Mouse (Mus musculus): Measurements from ENCODE around the gene A430078G23Rik. TPM values are rescaled to one million over a fixed set of nuclear protein-coding genes. Genes with fewer than 3 reads are reported as not detected.
A peak's percentile ranks its signal among the peaks of the same experiment; 100 is the strongest.
"Not testable (repeated sequence)": the region's sequence is repeated elsewhere in the genome, so short reads cannot be mapped to it uniquely, and the experiment has no call there.

Gene A430078G23Rik
- polyA plus RNA-seq, 1 experiment from 2014 or later, result not detected

- no peaks in the 10 kb centered on the region for H3K36me3 ChIP-seq (ENCODE audit: control insufficient read depth, insufficient read depth, low read length)
- WGBS, result 91% methylated on average over 2 of the region's 2 CpGs
- no peak overlapping the region for H3K27ac ChIP-seq (ENCODE audit: low read length)
- H3K4me3 ChIP-seq (ENCODE audit: low read depth, low read length), result no peak overlapping the region
- H3K9me3 ChIP-seq (replicated peaks; ENCODE audit: control insufficient read depth, low read length, poor library complexity, severe bottlenecking), result no peaks in the 10 kb centered on the region
- H3K9ac ChIP-seq (ENCODE audit: low read depth, low read length), result no peak overlapping the region
- H3K27me3 ChIP-seq (ENCODE audit: control insufficient read depth, insufficient read depth, low read depth, low read length), result no peaks in the 10 kb centered on the region
- no peak overlapping the region for H3K4me2 ChIP-seq (ENCODE audit: low read length)
- H3K4me1 ChIP-seq (ENCODE audit: control insufficient read depth, insufficient read depth, low read length), result no peaks in the 10 kb centered on the region
- no peak for ATAC-seq
Measured at GRCm38 (mm10) chr8:3324253-3324652, 29.0 kb upstream of the A430078G23Rik start.

GRCm38 (mm10) chr8:3327056-3327455 is 26.2 kb upstream of the A430078G23Rik start:
- Histone ChIP-seq H3K36me3 (ENCODE audit: control insufficient read depth, insufficient read depth, low read length) (no peaks in the 10 kb centered on the region), H3K4me3 (ENCODE audit: low read depth, low read length) (no peak overlapping the region), H3K4me2 (ENCODE audit: low read length) (no peak overlapping the region), H3K9ac (ENCODE audit: low read depth, low read length) (no peak overlapping the region), H3K4me1 (ENCODE audit: control insufficient read depth, insufficient read depth, low read length) (no peaks in the 10 kb centered on the region), H3K27ac (ENCODE audit: low read length) (no peak overlapping the region), H3K27me3 (ENCODE audit: control insufficient read depth, insufficient read depth, low read depth, low read length) (no peaks in the 10 kb centered on the region), H3K9me3 (replicated peaks; ENCODE audit: control insufficient read depth, low read length, poor library complexity, severe bottlenecking) (no peaks in the 10 kb centered on the region)
- no peak for ATAC-seq
- WGBS, result 81% methylated on average over 1 of the region's 1 CpGs

- H3K9ac ChIP-seq (ENCODE audit: low read depth, low read length), result no peak overlapping the region
- no peak overlapping the region for H3K4me2 ChIP-seq (ENCODE audit: low read length)
- no peaks in the 10 kb centered on the region for H3K9me3 ChIP-seq (replicated peaks; ENCODE audit: control insufficient read depth, low read length, poor library complexity, severe bottlenecking)
- no peak overlapping the region for H3K4me3 ChIP-seq (ENCODE audit: low read depth, low read length)
- 72% methylated on average over 8 of the region's 8 CpGs for WGBS
- H3K36me3 ChIP-seq (ENCODE audit: control insufficient read depth, insufficient read depth, low read length), result no peaks in the 10 kb centered on the region
- no peak overlapping the region for H3K27ac ChIP-seq (ENCODE audit: low read length)
- ATAC-seq, result no peak
- H3K4me1 ChIP-seq (ENCODE audit: control insufficient read depth, insufficient read depth, low read length), result no peaks in the 10 kb centered on the region
- H3K27me3 ChIP-seq (ENCODE audit: control insufficient read depth, insufficient read depth, low read depth, low read length), result no peaks in the 10 kb centered on the region
Measured at GRCm38 (mm10) chr8:3327538-3328245, 25.5 kb upstream of the A430078G23Rik start.

GRCm38 (mm10) chr8:3330662-3331061 is 22.6 kb upstream of the A430078G23Rik start:
- H3K36me3 ChIP-seq (ENCODE audit: control insufficient read depth, insufficient read depth, low read length), result no peaks in the 10 kb centered on the region
- H3K4me3 ChIP-seq (ENCODE audit: low read depth, low read length), result no peak overlapping the region
- H3K27ac ChIP-seq (ENCODE audit: low read length), result no peak overlapping the region
- ATAC-seq, result 0 out of 2 replicates have a peak, but pooled peaks have one; percentile 42
- H3K9ac ChIP-seq (ENCODE audit: low read depth, low read length), result no peak overlapping the region
- H3K4me1 ChIP-seq (ENCODE audit: control insufficient read depth, insufficient read depth, low read length), result no peaks in the 10 kb centered on the region
- WGBS, result 46% methylated on average over 6 of the region's 6 CpGs
- H3K27me3 ChIP-seq (ENCODE audit: control insufficient read depth, insufficient read depth, low read depth, low read length), result no peaks in the 10 kb centered on the region
- H3K9me3 ChIP-seq (replicated peaks; ENCODE audit: control insufficient read depth, low read length, poor library complexity, severe bottlenecking), result no peaks in the 10 kb centered on the region
- no peak overlapping the region for H3K4me2 ChIP-seq (ENCODE audit: low read length)

- Histone ChIP-seq H3K36me3 (ENCODE audit: control insufficient read depth, insufficient read depth, low read length) (no peaks in the 10 kb centered on the region), H3K9me3 (replicated peaks; ENCODE audit: control insufficient read depth, low read length, poor library complexity, severe bottlenecking) (no peaks in the 10 kb centered on the region), H3K27me3 (ENCODE audit: control insufficient read depth, insufficient read depth, low read depth, low read length) (no peaks in the 10 kb centered on the region), H3K9ac (ENCODE audit: low read depth, low read length) (no peak overlapping the region), H3K4me1 (ENCODE audit: control insufficient read depth, insufficient read depth, low read length) (no peaks in the 10 kb centered on the region), H3K4me2 (ENCODE audit: low read length) (no peak overlapping the region), H3K4me3 (ENCODE audit: low read depth, low read length) (no peak overlapping the region), H3K27ac (ENCODE audit: low read length) (no peak overlapping the region)
- no peak for ATAC-seq
- 88% methylated on average over 2 of the region's 2 CpGs for WGBS
Measured at GRCm38 (mm10) chr8:3331692-3332091, 21.5 kb upstream of the A430078G23Rik start.

DNA sequence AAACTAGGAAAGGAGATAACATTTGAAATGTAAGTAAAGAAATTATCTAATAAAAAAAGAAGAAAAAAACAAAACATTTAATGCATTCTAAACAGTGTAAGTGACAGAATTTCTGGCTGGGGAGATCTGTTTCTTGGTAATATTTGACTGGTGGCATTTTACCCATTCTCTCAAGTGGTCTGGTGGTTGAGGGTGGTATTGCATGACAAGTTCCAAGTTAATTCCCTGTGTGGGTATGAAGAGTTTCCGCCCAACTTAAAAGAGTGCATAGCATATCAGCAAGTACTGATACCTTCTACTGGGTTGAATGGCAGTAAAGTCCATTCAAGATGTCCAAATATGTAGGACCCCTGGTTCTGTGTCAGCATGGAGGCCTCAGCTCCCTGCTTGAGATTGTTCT is 17.3 kb upstream of the A430078G23Rik start:
- H3K4me3 ChIP-seq (ENCODE audit: low read depth, low read length), result no peak overlapping the region
- H3K36me3 ChIP-seq (ENCODE audit: control insufficient read depth, insufficient read depth, low read length), result no peaks in the 10 kb centered on the region
- no peak overlapping the region for H3K9ac ChIP-seq (ENCODE audit: low read depth, low read length)
- H3K4me2 ChIP-seq (ENCODE audit: low read length), result no peak overlapping the region
- no peak for ATAC-seq
- H3K27ac ChIP-seq (ENCODE audit: low read length), result no peak overlapping the region
- H3K9me3 ChIP-seq (replicated peaks; ENCODE audit: control insufficient read depth, low read length, poor library complexity, severe bottlenecking), result no peaks in the 10 kb centered on the region
- H3K27me3 ChIP-seq (ENCODE audit: control insufficient read depth, insufficient read depth, low read depth, low read length), result no peaks in the 10 kb centered on the region
- no peaks in the 10 kb centered on the region for H3K4me1 ChIP-seq (ENCODE audit: control insufficient read depth, insufficient read depth, low read length)
- WGBS, result 93% methylated on average over 1 of the region's 1 CpGs

DNA sequence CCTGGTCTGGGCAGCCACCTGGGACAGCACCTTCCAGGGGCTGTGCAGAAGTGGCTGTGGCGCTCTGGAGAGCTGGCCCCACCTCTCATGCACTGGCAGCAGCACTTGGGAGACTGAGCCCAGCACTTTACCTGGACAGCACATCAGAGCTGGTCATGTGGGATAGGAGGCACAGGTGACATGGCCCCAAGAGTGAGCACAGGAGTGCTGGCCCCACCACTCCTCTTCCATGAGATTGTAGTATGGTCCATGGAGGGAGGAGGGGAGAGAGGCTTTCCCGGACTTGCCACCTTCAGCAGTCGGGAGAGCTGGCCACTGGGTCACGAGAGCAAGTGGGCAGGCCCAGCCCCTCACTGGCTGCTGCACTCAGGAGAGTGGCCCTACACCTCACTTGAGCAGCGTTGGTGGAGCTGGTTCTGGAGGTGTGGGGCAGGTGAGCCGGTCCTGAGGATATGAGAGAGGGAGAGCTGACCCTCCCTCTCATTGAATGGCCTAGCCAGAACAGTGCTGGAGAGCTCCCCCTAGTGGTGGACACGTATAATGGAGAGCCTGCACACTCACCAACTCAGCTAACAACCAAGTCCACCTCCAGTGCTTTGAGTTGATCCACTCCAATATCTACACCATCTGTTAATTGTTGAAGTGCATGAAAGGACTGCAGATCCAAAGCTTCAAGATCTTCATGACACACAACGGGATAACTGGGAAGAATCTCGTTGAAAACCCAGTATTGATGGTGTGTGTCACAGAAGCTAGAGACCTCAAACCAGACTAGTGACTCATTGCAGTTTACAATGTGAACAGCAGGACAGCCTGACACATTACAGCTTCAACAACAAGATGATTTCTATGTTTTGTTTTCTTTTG is 16.3 kb upstream of the A430078G23Rik start:
- H3K27me3 ChIP-seq (ENCODE audit: control insufficient read depth, insufficient read depth, low read depth, low read length), result no peaks in the 10 kb centered on the region
- H3K27ac ChIP-seq (ENCODE audit: low read length), result no peak overlapping the region
- no peak overlapping the region for H3K4me3 ChIP-seq (ENCODE audit: low read depth, low read length)
- no peaks in the 10 kb centered on the region for H3K4me1 ChIP-seq (ENCODE audit: control insufficient read depth, insufficient read depth, low read length)
- no peak for ATAC-seq
- 66% methylated on average over 9 of the region's 9 CpGs for WGBS
- no peaks in the 10 kb centered on the region for H3K9me3 ChIP-seq (replicated peaks; ENCODE audit: control insufficient read depth, low read length, poor library complexity, severe bottlenecking)
- H3K4me2 ChIP-seq (ENCODE audit: low read length), result no peak overlapping the region
- H3K9ac ChIP-seq (ENCODE audit: low read depth, low read length), result no peak overlapping the region
- H3K36me3 ChIP-seq (ENCODE audit: control insufficient read depth, insufficient read depth, low read length), result no peaks in the 10 kb centered on the region

DNA sequence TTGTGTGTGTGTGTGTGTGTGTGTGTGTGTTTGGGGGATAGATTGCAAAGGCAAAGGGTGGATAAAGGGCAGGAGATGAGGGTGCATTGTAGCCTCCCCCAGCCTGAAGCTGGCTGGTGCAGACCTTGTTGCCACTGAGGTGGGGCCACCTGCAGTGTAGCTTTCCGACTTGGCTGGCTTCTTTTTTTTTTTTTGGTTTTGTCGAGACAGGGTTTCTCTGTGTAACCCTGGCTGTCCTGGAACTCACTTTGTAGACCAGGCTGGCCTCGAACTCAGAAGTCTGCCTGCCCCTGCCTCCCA is 15.7 kb upstream of the A430078G23Rik start:
- not testable (repeated sequence) for H3K4me1 ChIP-seq (ENCODE audit: control insufficient read depth, insufficient read depth, low read length); H3K9me3 ChIP-seq (replicated peaks; ENCODE audit: control insufficient read depth, low read length, poor library complexity, severe bottlenecking); H3K4me3 ChIP-seq (ENCODE audit: low read depth, low read length); H3K9ac ChIP-seq (ENCODE audit: low read depth, low read length); H3K4me2 ChIP-seq (ENCODE audit: low read length); ATAC-seq; H3K27ac ChIP-seq (ENCODE audit: low read length); H3K27me3 ChIP-seq (ENCODE audit: control insufficient read depth, insufficient read depth, low read depth, low read length); H3K36me3 ChIP-seq (ENCODE audit: control insufficient read depth, insufficient read depth, low read length)
- 72% methylated on average over 2 of the region's 3 CpGs for WGBS

- H3K27me3 ChIP-seq (ENCODE audit: control insufficient read depth, insufficient read depth, low read depth, low read length), result no peaks in the 10 kb centered on the region
- no peak overlapping the region for H3K4me3 ChIP-seq (ENCODE audit: low read depth, low read length)
- ATAC-seq, result no peak
- H3K4me1 ChIP-seq (ENCODE audit: control insufficient read depth, insufficient read depth, low read length), result no peaks in the 10 kb centered on the region
- H3K36me3 ChIP-seq (ENCODE audit: control insufficient read depth, insufficient read depth, low read length), result no peaks in the 10 kb centered on the region
- WGBS, result 93% methylated on average over 11 of the region's 11 CpGs
- no peak overlapping the region for H3K9ac ChIP-seq (ENCODE audit: low read depth, low read length)
- H3K27ac ChIP-seq (ENCODE audit: low read length), result no peak overlapping the region
- no peak overlapping the region for H3K4me2 ChIP-seq (ENCODE audit: low read length)
- H3K9me3 ChIP-seq (replicated peaks; ENCODE audit: control insufficient read depth, low read length, poor library complexity, severe bottlenecking), result no peaks in the 10 kb centered on the region
Measured at GRCm38 (mm10) chr8:3337971-3338370, 15.2 kb upstream of the A430078G23Rik start.

Data from midbrain, embryonic 16.5 days (tissue).